ENCODE assay signal across 8 mouse cellular contexts in the genomic region with DNA sequence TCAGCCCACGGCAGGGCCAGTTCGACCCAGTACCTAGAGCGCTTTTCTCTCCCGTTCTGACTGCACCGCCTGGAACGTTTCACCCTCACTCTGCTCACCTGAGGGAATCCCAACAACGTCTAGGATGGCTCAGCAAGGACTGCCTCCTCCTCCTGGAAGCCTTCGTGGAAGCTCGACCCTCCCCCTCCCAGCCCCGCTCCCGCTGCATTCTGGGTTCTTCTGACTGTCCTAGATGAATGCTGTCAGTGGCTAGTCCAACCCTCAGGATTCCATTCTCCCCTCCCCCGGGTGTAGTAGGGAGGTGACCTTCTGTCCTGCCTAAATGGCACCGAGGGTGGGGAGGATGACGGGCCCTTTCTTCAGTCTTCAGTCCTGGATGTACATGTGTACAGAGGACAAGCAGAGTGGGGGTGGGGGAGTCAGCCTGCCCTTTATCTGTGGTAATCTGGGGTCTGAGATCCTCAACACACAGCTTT. TPM values are rescaled to one million over a fixed set of nuclear protein-coding genes. Genes with fewer than 3 reads are reported as not detected.
DNase-seq lines count a peak whose midpoint lies in the region; ATAC-seq and TF ChIP-seq lines count a peak whose summit lies in the region.

A gene (minus strand): TSS at position 123 of the 476 bp plus-strand sequence.

- H3K9me3 ChIP-seq in midbrain, embryonic 15.5 days = no peaks in the 10 kb centered on the region

- H3K9ac ChIP-seq in liver, adult 2 months (ENCODE audit: low read depth, low read length) = peak within 1 kb of the TSS; percentile 100
- peak within 1 kb of the TSS; percentile 99 for H3K9ac ChIP-seq in heart, adult 2 months (ENCODE audit: low read depth, low read length)
- H3K9ac ChIP-seq in midbrain, embryonic 15.5 days = peak within 1 kb of the TSS; percentile 56

- no peak for ATAC-seq in midbrain, embryonic 15.5 days (replicated peaks)

- TF ChIP-seq EP300 in heart, adult 2 months (IDR thresholded peaks at IDR 0.05; ENCODE audit: insufficient read depth, low read depth, low read length) = no peak

- intact Hi-C loops in heart, adult 2 months (cut with DNase I) = loop anchor here (1.0 kb wide), 1 partner anchor 16 kb away; no protein-coding TSS in a partner anchor

- no peak for TF ChIP-seq POLR2A in liver, adult 2 months (IDR thresholded peaks at IDR 0.05; ENCODE audit: extremely low read depth, insufficient read depth, low read length)
- TF ChIP-seq POLR2A in heart, adult 2 months (IDR thresholded peaks at IDR 0.05; ENCODE audit: insufficient read depth, low read depth, low read length) = no peak

- no peaks in the 10 kb centered on the region for H3K36me3 ChIP-seq in liver, adult 2 months (ENCODE audit: control insufficient read depth, insufficient read depth, low read length)
- peaks cover 3% of the 10 kb centered on the region; the same call in 1 of the 2 replicates for H3K36me3 ChIP-seq in heart, adult 2 months (ENCODE audit: control insufficient read depth, insufficient read depth, low read length)
- no peaks in the 10 kb centered on the region for H3K36me3 ChIP-seq in midbrain, embryonic 15.5 days (replicated peaks)

- peaks cover 21% of the 10 kb centered on the region for H3K4me1 ChIP-seq in liver, adult 2 months (ENCODE audit: control insufficient read depth, insufficient read depth, low read length)
- peaks cover 20% of the 10 kb centered on the region for H3K4me1 ChIP-seq in heart, adult 2 months (ENCODE audit: control insufficient read depth, insufficient read depth, low read length)
- peaks cover 31% of the 10 kb centered on the region for H3K4me1 ChIP-seq in midbrain, embryonic 15.5 days

- H3K4me2 ChIP-seq in midbrain, embryonic 15.5 days = peak within 1 kb of the TSS; percentile 93

- peaks cover 34% of the 10 kb centered on the region for H3K79me2 ChIP-seq in liver, adult 2 months (ENCODE audit: control insufficient read depth, insufficient read depth, low read length)
- 0 out of 2 replicates have a peak, but pooled peaks cover 2% of the 10 kb centered on the region for H3K79me2 ChIP-seq in heart, adult 2 months (replicated peaks; ENCODE audit: control insufficient read depth, insufficient read depth, low read length)

- whole genome bisulfite sequencing in liver, adult 2 months = 28% methylated on average over 14 of the region's 14 CpGs
- 42% methylated on average over 14 of the region's 14 CpGs for WGBS in heart, adult 2 months
- 5% methylated on average over 14 of the region's 14 CpGs for WGBS in midbrain, embryonic 15.5 days

- H3K4me3 ChIP-seq in liver, adult 2 months (ENCODE audit: insufficient read depth, low read depth, low read length) = peak within 1 kb of the TSS; percentile 100
- H3K4me3 ChIP-seq in heart, adult 2 months = peak within 1 kb of the TSS; percentile 95
- H3K4me3 ChIP-seq in midbrain, embryonic 15.5 days = peak within 1 kb of the TSS; percentile 63

- no peaks in the 10 kb centered on the region for H3K27me3 ChIP-seq in liver, adult 2 months (ENCODE audit: control insufficient read depth, insufficient read depth, low read length)
- H3K27me3 ChIP-seq in heart, adult 2 months (ENCODE audit: control insufficient read depth, insufficient read depth, low read length) = no peaks in the 10 kb centered on the region
- H3K27me3 ChIP-seq in midbrain, embryonic 15.5 days (replicated peaks) = peaks cover 28% of the 10 kb centered on the region

- H3K27ac ChIP-seq in liver, adult 2 months (replicated peaks; ENCODE audit: insufficient read depth, low read depth, low read length) = peak within 1 kb of the TSS; percentile 99
- H3K27ac ChIP-seq in heart, adult 2 months = peak within 1 kb of the TSS; percentile 99
- no peak within 1 kb of the TSS for H3K27ac ChIP-seq in midbrain, embryonic 15.5 days

- no peak for TF ChIP-seq CTCF in liver, adult 2 months (IDR thresholded peaks at IDR 0.05; ENCODE audit: low read depth, low read length)
- TF ChIP-seq CTCF in heart, adult 2 months (IDR thresholded peaks at IDR 0.05) = no peak

- DNase-seq in liver, adult 2 months (ENCODE audit: extremely low read depth, low read depth, low spot score) = no peak
- no peak for DNase-seq in liver
- peak; percentile 78 for DNase-seq in adrenal gland, postnatal 14 days
- DNase-seq in heart, adult 2 months = no peak
- peak; percentile 59 for DNase-seq in kidney, postnatal 10 days
- no peak for DNase-seq in right cerebral cortex, postnatal 14 days
- DNase-seq in testis, postnatal 14 days (ENCODE audit: low spot score) = no peak

RNA-seq across cellular contexts. Expression of the gene that starts here (rescaled TPM):
- 5.8 and 9.2 TPM in 2 replicates for total RNA-seq in liver, adult 2 months (2014; rRNA removed)
- 9.7 and 10.4 TPM in 2 replicates for polyA plus RNA-seq in liver, adult 2 months (2012; rRNA removed)
- 17.8 and 24.5 TPM in 2 replicates for total RNA-seq in adrenal gland, postnatal 14 days (2021)
- total RNA-seq in heart, adult 2 months (2021) = 10 to 100 TPM; 21.1 to 21.6 TPM
- polyA plus RNA-seq in heart, adult 2 months (2012; rRNA removed) = 23.6 and 28.7 TPM in 2 replicates
- polyA plus RNA-seq in midbrain, embryonic 15.5 days (2015; fragmentation: Nextera tagmentation; extraction: Ambion mirVana) = 1.4 and 1.5 TPM in 2 replicates

Comparison
In these comparisons a context has a peak if more than half of its experiments do, and no peak if none do; other contexts are left out.
1. DNase-seq: peak in adrenal gland, postnatal 14 days (single experiment) and kidney, postnatal 10 days (single experiment); none in liver, adult 2 months (single experiment), liver (single experiment), heart, adult 2 months (0 of 2), right cerebral cortex, postnatal 14 days (single experiment) and testis, postnatal 14 days (single experiment).
2. Peak in every context shown above with its lines, with median percentiles within 50 percentile points of each other: H3K4me3 ChIP-seq and H3K9ac ChIP-seq.